8 mouse cellular contexts compared by ENCODE assay signal in the genomic region with DNA sequence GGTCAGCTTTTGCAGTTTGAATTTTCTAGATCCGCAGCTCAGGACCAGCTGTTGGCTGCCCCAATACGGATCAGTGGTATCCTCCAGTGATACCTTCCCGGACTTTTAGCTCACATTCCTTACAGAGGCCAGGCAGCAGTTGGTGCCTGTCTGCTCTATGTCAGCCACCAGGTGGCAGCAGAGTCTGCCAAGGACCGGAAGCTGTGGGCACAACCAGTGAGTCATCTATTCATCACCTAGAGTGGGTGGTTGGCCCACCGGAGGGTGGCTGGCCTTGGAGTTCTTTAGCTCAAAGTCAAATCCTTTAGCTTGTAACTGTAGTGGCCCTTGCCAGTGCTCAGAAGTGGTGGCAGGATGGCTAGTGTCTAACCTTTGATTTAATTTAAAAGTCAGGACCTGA.
DNase-seq lines count a peak whose midpoint lies in the region; ATAC-seq and TF ChIP-seq lines count a peak whose summit lies in the region.

No protein-coding gene starts in this region.

- no peak overlapping the region for H3K4me2 ChIP-seq in hindbrain, postnatal 0 days (ENCODE audit: low read depth, low read length)

- no peak overlapping the region for H3K9ac ChIP-seq in hindbrain, postnatal 0 days (replicated peaks; ENCODE audit: low read length)

- no peaks in the 10 kb centered on the region for H3K4me1 ChIP-seq in hindbrain, postnatal 0 days (ENCODE audit: insufficient read depth, low read length)

- peak; percentile 93 for DNase-seq in NIH3T3 (ENCODE audit: low read depth)
- peak; percentile 29 for DNase-seq in cerebellum, adult 8-10 months
- DNase-seq in hindbrain, postnatal 0 days (ENCODE audit: low spot score): peak; percentile 87
- DNase-seq in left cerebral cortex, adult 11 months (ENCODE audit: low spot score): peak; percentile 66
- peak; percentile 85 for DNase-seq in mesoderm, embryonic 11.5 days (ENCODE audit: low read depth, low spot score)
- DNase-seq in right cerebral cortex, postnatal 25 days: peak; percentile 74
- peak; percentile 74 for DNase-seq in urinary bladder, postnatal 25 days (ENCODE audit: low spot score)

- peak; percentile 97 for ATAC-seq in frontal cortex, adult (ENCODE audit: low TSS enrichment)
- peak; percentile 82 for ATAC-seq in hindbrain, postnatal 0 days

- H3K27ac ChIP-seq in hindbrain, postnatal 0 days: no peak overlapping the region

- 17% methylated on average over 5 of the region's 5 CpGs for WGBS in hindbrain, postnatal 0 days

- H3K9me3 ChIP-seq in hindbrain, postnatal 0 days (ENCODE audit: low read length): no peaks in the 10 kb centered on the region

- peak; percentile 98 for TF ChIP-seq CTCF in hindbrain, postnatal 0 days (IDR thresholded peaks at IDR 0.05; ENCODE audit: low read depth)

- H3K27me3 ChIP-seq in hindbrain, postnatal 0 days (ENCODE audit: insufficient read depth, low read length): no peaks in the 10 kb centered on the region; the same call in 1 of the 2 replicates

- no peaks in the 10 kb centered on the region for H3K36me3 ChIP-seq in hindbrain, postnatal 0 days (ENCODE audit: insufficient read depth, low read length)

- H3K4me3 ChIP-seq in hindbrain, postnatal 0 days (ENCODE audit: low read length): no peak overlapping the region

Comparison
In these comparisons a context has a peak if more than half of its experiments do, and no peak if none do; other contexts are left out.
1. DNase-seq: peak in every context shown above with its lines; median percentile 93 in NIH3T3; 87 in hindbrain, postnatal 0 days; 85 in mesoderm, embryonic 11.5 days; 74 in right cerebral cortex, postnatal 25 days; 74 in urinary bladder, postnatal 25 days; 66 in left cerebral cortex, adult 11 months; 29 in cerebellum, adult 8-10 months.